Mouse (Mus musculus): ENCODE measurements at regions not wholly inside any gene's neighbourhood (a gene's known extent, or its start where the extent isn't known, plus 50 kb on each side); places are given as distances from the start of the nearest gene placed in this dataset.
A peak's percentile ranks its signal among the peaks of the same experiment; 100 is the strongest.

GRCm38 (mm10) chr19:54212169-54212568 is 168.2 kb downstream of the Adra2a start:
- H3K9ac ChIP-seq, result no peak overlapping the region
- no peak overlapping the region for H3K4me2 ChIP-seq
- H3K4me1 ChIP-seq (ENCODE audit: insufficient read depth), result no peaks in the 10 kb centered on the region
- no peak for TF ChIP-seq CTCF (IDR thresholded peaks at IDR 0.05; ENCODE audit: low read depth)
- H3K27me3 ChIP-seq (ENCODE audit: insufficient read depth, low read length), result no peaks in the 10 kb centered on the region
- no peak overlapping the region for H3K4me3 ChIP-seq (ENCODE audit: low read depth, low read length)
- ATAC-seq (ENCODE audit: insufficient read depth) (no peak), DNase-seq (no peak)
- H3K9me3 ChIP-seq (ENCODE audit: low read depth, low read length), result no peaks in the 10 kb centered on the region
- no peak overlapping the region for H3K27ac ChIP-seq (ENCODE audit: low read depth)
- H3K36me3 ChIP-seq (ENCODE audit: insufficient read depth), result no peaks in the 10 kb centered on the region
- WGBS, result 30% methylated on average over 7 of the region's 7 CpGs

DNA sequence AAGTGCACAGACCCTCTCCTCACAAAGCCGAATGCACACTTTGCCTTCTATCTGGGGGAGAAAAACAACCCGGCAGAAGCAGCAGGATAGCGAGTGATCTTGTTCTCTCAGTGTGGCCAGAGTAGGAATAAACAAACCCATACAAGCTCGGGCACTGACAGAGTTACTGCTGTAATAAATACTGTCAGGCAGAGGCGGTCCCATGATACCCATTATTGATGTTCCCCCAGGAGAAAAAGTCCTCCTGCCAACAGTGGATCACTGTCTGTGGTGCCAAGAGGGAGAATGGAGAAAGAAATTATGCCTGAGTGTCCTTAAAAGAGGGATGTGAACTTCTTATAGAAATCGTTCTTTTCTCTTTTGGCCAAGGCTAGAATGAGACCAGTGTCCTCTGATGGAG is 200.2 kb downstream of the Adra2a start:
- Histone ChIP-seq H3K27me3 (ENCODE audit: insufficient read depth, low read length) (no peaks in the 10 kb centered on the region), H3K27ac (ENCODE audit: low read depth) (no peak overlapping the region), H3K4me3 (ENCODE audit: low read depth, low read length) (no peak overlapping the region), H3K36me3 (ENCODE audit: insufficient read depth) (no peaks in the 10 kb centered on the region), H3K9me3 (ENCODE audit: low read depth, low read length) (no peaks in the 10 kb centered on the region), H3K4me1 (ENCODE audit: insufficient read depth) (peaks cover 3% of the 10 kb centered on the region; the same call in 1 of the 2 replicates), H3K4me2 (no peak overlapping the region), H3K9ac (no peak overlapping the region)
- ATAC-seq (ENCODE audit: insufficient read depth) (no peak), DNase-seq (no peak)
- TF ChIP-seq CTCF (IDR thresholded peaks at IDR 0.05; ENCODE audit: low read depth), result no peak
- 44% methylated on average over 6 of the region's 6 CpGs for WGBS

DNA sequence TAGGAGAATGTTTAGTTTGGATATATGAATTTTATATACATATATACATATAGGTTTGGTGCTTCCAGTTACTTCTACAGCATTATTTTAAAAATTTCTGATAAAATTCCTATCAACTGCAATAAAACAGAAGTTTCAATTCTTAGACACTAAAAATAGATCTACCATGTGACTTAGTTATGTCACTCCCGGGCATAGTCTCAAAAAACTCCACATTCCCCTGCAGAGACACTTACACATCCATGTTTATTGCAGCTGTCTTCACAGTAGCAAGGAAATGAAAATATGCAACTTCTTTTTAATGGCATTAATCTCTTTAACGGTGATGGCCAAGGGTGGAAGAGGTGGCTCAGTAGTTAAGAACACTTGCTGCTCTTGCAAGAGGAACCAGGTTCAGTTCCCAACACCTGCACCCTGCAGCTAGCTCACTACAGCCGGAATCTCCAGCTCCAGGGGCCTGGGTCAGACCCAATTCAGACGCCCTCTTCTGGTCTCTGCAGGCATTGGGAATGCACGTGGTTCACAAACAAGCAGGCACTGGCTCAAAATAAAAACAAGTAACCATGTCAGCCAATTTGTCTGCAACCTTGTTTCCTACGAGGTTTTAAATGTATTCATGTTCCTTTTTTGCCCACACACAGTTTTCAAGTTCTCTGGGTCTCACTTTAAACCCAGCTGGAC is 204.4 kb downstream of the Adra2a start:
- H3K4me3 ChIP-seq (ENCODE audit: low read depth, low read length), result no peak overlapping the region
- no peak for ATAC-seq (ENCODE audit: insufficient read depth)
- no peak overlapping the region for H3K27ac ChIP-seq (ENCODE audit: low read depth)
- peak; percentile 56 for DNase-seq
- no peak overlapping the region for H3K9ac ChIP-seq
- H3K36me3 ChIP-seq (ENCODE audit: insufficient read depth), result no peaks in the 10 kb centered on the region
- H3K9me3 ChIP-seq (ENCODE audit: low read depth, low read length), result no peaks in the 10 kb centered on the region
- no peak overlapping the region for H3K4me2 ChIP-seq
- H3K27me3 ChIP-seq (ENCODE audit: insufficient read depth, low read length), result no peaks in the 10 kb centered on the region
- WGBS, result 10% methylated on average over 6 of the region's 6 CpGs
- peaks cover 3% of the 10 kb centered on the region; the same call in 1 of the 2 replicates for H3K4me1 ChIP-seq (ENCODE audit: insufficient read depth)
- peak; percentile 51 for TF ChIP-seq CTCF (IDR thresholded peaks at IDR 0.05; ENCODE audit: low read depth)

- no peaks in the 10 kb centered on the region for H3K36me3 ChIP-seq (ENCODE audit: insufficient read depth)
- 75% methylated on average over 7 of the region's 7 CpGs for WGBS
- no peaks in the 10 kb centered on the region for H3K27me3 ChIP-seq (ENCODE audit: insufficient read depth, low read length)
- H3K4me2 ChIP-seq, result no peak overlapping the region
- H3K4me1 ChIP-seq (ENCODE audit: insufficient read depth), result peaks cover 3% of the 10 kb centered on the region; the same call in 1 of the 2 replicates
- H3K27ac ChIP-seq (ENCODE audit: low read depth), result no peak overlapping the region
- ATAC-seq (ENCODE audit: insufficient read depth), result no peak
- no peak overlapping the region for H3K4me3 ChIP-seq (ENCODE audit: low read depth, low read length)
- TF ChIP-seq CTCF (IDR thresholded peaks at IDR 0.05; ENCODE audit: low read depth), result no peak
- no peaks in the 10 kb centered on the region for H3K9me3 ChIP-seq (ENCODE audit: low read depth, low read length)
- no peak for DNase-seq
- no peak overlapping the region for H3K9ac ChIP-seq
These were observed 208.3 kb downstream of the Adra2a start for GRCm38 (mm10) chr19:54252145-54252664.

GRCm38 (mm10) chr19:54257889-54258288 is 213.9 kb downstream of the Adra2a start:
- TF ChIP-seq CTCF (IDR thresholded peaks at IDR 0.05; ENCODE audit: low read depth), result peak; percentile 27
- 86% methylated on average over 3 of the region's 3 CpGs for WGBS

DNA sequence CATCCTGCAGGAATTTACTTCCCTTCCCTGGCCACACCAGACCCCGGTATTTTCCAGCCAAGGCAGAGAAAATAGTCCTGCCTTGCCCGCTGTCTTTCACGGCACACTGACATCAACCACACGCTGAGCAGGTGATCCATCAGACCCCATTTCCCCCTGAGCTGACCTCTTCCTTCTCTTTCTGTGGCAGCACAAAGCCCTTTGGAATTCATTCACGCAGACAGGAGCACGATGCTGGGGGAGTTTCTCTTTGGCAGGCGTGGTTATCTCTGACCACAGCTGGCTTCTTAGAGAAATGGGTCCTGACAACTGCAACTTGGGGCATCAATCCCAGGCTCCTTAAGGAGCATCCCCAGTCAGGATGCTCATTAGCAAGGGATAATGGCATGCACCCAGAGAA is 215.2 kb downstream of the Adra2a start:
- H3K4me3 ChIP-seq (ENCODE audit: low read depth, low read length), result no peak overlapping the region
- ATAC-seq (ENCODE audit: insufficient read depth), result no peak
- H3K27ac ChIP-seq (ENCODE audit: low read depth), result no peak overlapping the region
- no peaks in the 10 kb centered on the region for H3K9me3 ChIP-seq (ENCODE audit: low read depth, low read length)
- no peak overlapping the region for H3K9ac ChIP-seq
- no peaks in the 10 kb centered on the region for H3K4me1 ChIP-seq (ENCODE audit: insufficient read depth)
- H3K27me3 ChIP-seq (ENCODE audit: insufficient read depth, low read length), result no peaks in the 10 kb centered on the region
- H3K36me3 ChIP-seq (ENCODE audit: insufficient read depth), result no peaks in the 10 kb centered on the region
- no peak for TF ChIP-seq CTCF (IDR thresholded peaks at IDR 0.05; ENCODE audit: low read depth)
- H3K4me2 ChIP-seq, result no peak overlapping the region
- no peak for DNase-seq
- WGBS, result 2% methylated on average over 7 of the region's 7 CpGs

More at GRCm38 (mm10) chr19:54257889-54258288, 213.9 kb downstream of the Adra2a start:
- no peak for DNase-seq
- no peaks in the 10 kb centered on the region for H3K36me3 ChIP-seq (ENCODE audit: insufficient read depth)
- no peaks in the 10 kb centered on the region for H3K9me3 ChIP-seq (ENCODE audit: low read depth, low read length)
- no peak overlapping the region for H3K9ac ChIP-seq
- no peak overlapping the region for H3K27ac ChIP-seq (ENCODE audit: low read depth)
- H3K4me1 ChIP-seq (ENCODE audit: insufficient read depth), result no peaks in the 10 kb centered on the region
- no peak overlapping the region for H3K4me3 ChIP-seq (ENCODE audit: low read depth, low read length)
- no peaks in the 10 kb centered on the region for H3K27me3 ChIP-seq (ENCODE audit: insufficient read depth, low read length)
- no peak overlapping the region for H3K4me2 ChIP-seq
- ATAC-seq (ENCODE audit: insufficient read depth), result no peak

DNA sequence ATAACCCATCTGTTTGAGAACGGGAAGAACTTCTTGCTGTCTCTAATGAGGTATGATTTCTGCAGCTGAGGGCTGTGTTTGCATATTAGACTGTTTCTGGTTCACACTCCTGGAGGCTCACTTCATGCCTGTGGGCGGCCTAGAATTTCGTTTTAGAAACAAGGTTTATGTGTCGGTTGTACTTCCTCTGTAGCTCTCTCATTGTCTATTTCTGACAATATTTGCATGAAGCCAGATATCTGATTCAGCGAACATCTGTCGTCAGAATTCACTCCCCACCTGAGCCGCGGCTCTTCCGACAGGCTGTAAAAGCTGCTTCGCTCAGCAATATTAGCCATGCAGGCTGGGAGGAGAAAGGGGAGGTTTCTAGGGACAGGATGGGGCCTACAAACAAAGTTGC is 233.4 kb downstream of the Adra2a start:
- H3K4me1 ChIP-seq (ENCODE audit: insufficient read depth), result no peaks in the 10 kb centered on the region
- H3K27me3 ChIP-seq (ENCODE audit: insufficient read depth, low read length), result no peaks in the 10 kb centered on the region
- no peak overlapping the region for H3K27ac ChIP-seq (ENCODE audit: low read depth)
- DNase-seq, result no peak
- no peaks in the 10 kb centered on the region for H3K36me3 ChIP-seq (ENCODE audit: insufficient read depth)
- H3K9ac ChIP-seq, result no peak overlapping the region
- H3K4me2 ChIP-seq, result no peak overlapping the region
- ATAC-seq (ENCODE audit: insufficient read depth), result no peak
- no peak for TF ChIP-seq CTCF (IDR thresholded peaks at IDR 0.05; ENCODE audit: low read depth)
- WGBS, result 81% methylated on average over 10 of the region's 10 CpGs
- H3K9me3 ChIP-seq (ENCODE audit: low read depth, low read length), result no peaks in the 10 kb centered on the region
- H3K4me3 ChIP-seq (ENCODE audit: low read depth, low read length), result no peak overlapping the region

Measured in lung, embryonic 14.5 days (tissue).